In genomic region chr4:57957200-57958085, GRCm38 (mm10) we compare ENCODE assay signal across 8 mouse cellular contexts. TPM values are rescaled to one million over a fixed set of nuclear protein-coding genes. Genes with fewer than 3 reads are reported as not detected.
DNase-seq lines count a peak whose midpoint lies in the region; ATAC-seq and TF ChIP-seq lines count a peak whose summit lies in the region.

No protein-coding gene starts in this region.

- H3K27ac ChIP-seq in kidney, adult 2 months (ENCODE audit: insufficient read depth, low read depth, low read length) = peak overlapping the region; percentile 100
- peak overlapping the region; percentile 98 for H3K27ac ChIP-seq in MEL (ENCODE audit: control insufficient read depth, low read depth, low read length)
- 0 out of 2 replicates have a peak overlapping the region, but pooled peaks have one; percentile 81 for H3K27ac ChIP-seq in limb, embryonic 11.5 days (replicated peaks; ENCODE audit: low read depth, low read length)
- peak overlapping the region; percentile 83; the same call in 1 of the 2 replicates for H3K27ac ChIP-seq in olfactory bulb, adult 2 months (ENCODE audit: insufficient read depth, low read depth, low read length)

- peaks cover 17% of the 10 kb centered on the region for H3K4me1 ChIP-seq in kidney, adult 2 months (ENCODE audit: control insufficient read depth, insufficient read depth, low read length)
- H3K4me1 ChIP-seq in MEL (ENCODE audit: control insufficient read depth in 1 of 2, insufficient read depth in 2 of 2, low read length in 2 of 2) = peaks cover 3 to 15% of the 10 kb centered on the region in 2 experiments
- H3K4me1 ChIP-seq in erythroblast, embryonic 14.5 days (ENCODE audit: control insufficient read depth) = peaks cover 48% of the 10 kb centered on the region
- H3K4me1 ChIP-seq in limb, embryonic 11.5 days (ENCODE audit: control insufficient read depth, insufficient read depth, low read length) = peaks cover 16% of the 10 kb centered on the region
- peaks cover 12% of the 10 kb centered on the region for H3K4me1 ChIP-seq in olfactory bulb, adult 2 months (ENCODE audit: control insufficient read depth, insufficient read depth, low read length)

- no peak for TF ChIP-seq EP300 in MEL (IDR thresholded peaks at IDR 0.05; ENCODE audit: low read depth in 1 of 2, low read length in 2 of 2)

- peak overlapping the region; percentile 68 for H3K4me3 ChIP-seq in kidney, adult 2 months (ENCODE audit: insufficient read depth, low read depth, low read length)
- peak overlapping the region; percentile 62 to 77 for H3K4me3 ChIP-seq in MEL (ENCODE audit: control insufficient read depth in 1 of 2, insufficient read depth in 1 of 2, low read depth in 2 of 2, low read length in 2 of 2)
- peak overlapping the region; percentile 89 for H3K4me3 ChIP-seq in erythroblast, embryonic 14.5 days (replicated peaks)
- peak overlapping the region; percentile 71 for H3K4me3 ChIP-seq in limb, embryonic 11.5 days (ENCODE audit: low read depth, low read length)
- H3K4me3 ChIP-seq in olfactory bulb, adult 2 months (ENCODE audit: insufficient read depth, low read depth, low read length) = no peak overlapping the region

- peaks cover 35% of the 10 kb centered on the region for H3K79me2 ChIP-seq in MEL (ENCODE audit: control insufficient read depth, insufficient read depth, low read length, poor library complexity)

- H3K9me3 ChIP-seq in MEL (replicated peaks; ENCODE audit: insufficient read depth, low read length) = no peaks in the 10 kb centered on the region
- no peaks in the 10 kb centered on the region for H3K9me3 ChIP-seq in erythroblast, embryonic 14.5 days (ENCODE audit: control insufficient read depth, low read length)
- no peaks in the 10 kb centered on the region for H3K9me3 ChIP-seq in limb, embryonic 11.5 days (ENCODE audit: control insufficient read depth, low read length)

- no peaks in the 10 kb centered on the region for H3K36me3 ChIP-seq in kidney, adult 2 months (ENCODE audit: control insufficient read depth, insufficient read depth, low read length)
- H3K36me3 ChIP-seq in MEL (ENCODE audit: control insufficient read depth in 1 of 2, insufficient read depth in 2 of 2, low read length in 2 of 2) = peaks cover 3 to 16% of the 10 kb centered on the region in 2 experiments; a peak in 3 of 4 replicates
- peaks cover 13% of the 10 kb centered on the region for H3K36me3 ChIP-seq in erythroblast, embryonic 14.5 days (ENCODE audit: control insufficient read depth)
- H3K36me3 ChIP-seq in limb, embryonic 11.5 days (ENCODE audit: control insufficient read depth, insufficient read depth, low read length) = no peaks in the 10 kb centered on the region

- no peaks in the 10 kb centered on the region for H3K27me3 ChIP-seq in kidney, adult 2 months (replicated peaks; ENCODE audit: control insufficient read depth, insufficient read depth, low read length)
- H3K27me3 ChIP-seq in MEL (ENCODE audit: control insufficient read depth in 1 of 2, insufficient read depth in 2 of 2, low read length in 2 of 2) = no peaks in the 10 kb centered on the region
- H3K27me3 ChIP-seq in erythroblast, embryonic 14.5 days (ENCODE audit: control insufficient read depth) = peaks cover 5% of the 10 kb centered on the region
- no peaks in the 10 kb centered on the region for H3K27me3 ChIP-seq in limb, embryonic 11.5 days (ENCODE audit: control insufficient read depth, insufficient read depth, low read length)

- no peak for DNase-seq in kidney, adult 2 months
- no peak for DNase-seq in kidney, postnatal 25 days
- DNase-seq in MEL (ENCODE audit: low read depth, low spot score) = peak; percentile 70
- DNase-seq in limb, embryonic 11.5 days (ENCODE audit: low spot score) = no peak
- no peak for DNase-seq in right cerebral cortex, postnatal 25 days

- no peak for TF ChIP-seq POLR2A in kidney, adult 2 months (IDR thresholded peaks at IDR 0.05; ENCODE audit: low read depth, low read length)
- TF ChIP-seq POLR2A in MEL (IDR thresholded peaks at IDR 0.05; ENCODE audit: control insufficient read depth in 1 of 2, insufficient read depth in 1 of 2, low read depth in 1 of 2, low read length in 2 of 2, poor library complexity in 1 of 2) = 0 out of 4 replicates have a peak, but pooled peaks of 1 of the 2 experiments have one; percentile 27
- no peak for TF ChIP-seq POLR2A in olfactory bulb, adult 2 months (IDR thresholded peaks at IDR 0.05; ENCODE audit: insufficient read depth, low read depth, low read length)

- H3K9ac ChIP-seq in MEL (ENCODE audit: control insufficient read depth, low read depth, low read length, poor library complexity, severe bottlenecking) = peak overlapping the region; percentile 88
- peak overlapping the region; percentile 1 for H3K9ac ChIP-seq in limb, embryonic 11.5 days (ENCODE audit: low read length)

- no peak for TF ChIP-seq CTCF in kidney, adult 2 months (conservative IDR thresholded peaks at IDR 0.05; ENCODE audit: insufficient read depth, insufficient read length, low read depth, low read length)
- no peak for TF ChIP-seq CTCF in MEL (IDR thresholded peaks at IDR 0.05 in 2 of 3, conservative IDR thresholded peaks at IDR 0.05 in 1 of 3; ENCODE audit: control insufficient read depth in 1 of 3, insufficient read depth in 1 of 3, low read depth in 2 of 3, low read length in 3 of 3, poor library complexity in 1 of 3, severe bottlenecking in 1 of 3)
- TF ChIP-seq CTCF in olfactory bulb, adult 2 months (IDR thresholded peaks at IDR 0.05; ENCODE audit: insufficient read depth, low read depth, low read length) = no peak

- H3K4me2 ChIP-seq in limb, embryonic 11.5 days (ENCODE audit: low read depth, severe bottlenecking) = peak overlapping the region; percentile 41

- WGBS in kidney, adult 2 months = 50% methylated on average over 11 of the region's 11 CpGs
- 49% methylated on average over 11 of the region's 11 CpGs for WGBS in limb, embryonic 11.5 days
- 48% methylated on average over 11 of the region's 11 CpGs for WGBS in olfactory bulb, adult 2 months

- no peak for TF ChIP-seq RAD21 in MEL (IDR thresholded peaks at IDR 0.05; ENCODE audit: low read depth, low read length)

- no peak for ATAC-seq in limb, embryonic 11.5 days (ENCODE audit: insufficient number of reproducible peaks, low FRiP score, low TSS enrichment, low read depth)
- no peak for ATAC-seq in frontal cortex, adult (ENCODE audit: low TSS enrichment)

TF ChIP-seq in MEL, 35 proteins besides CTCF, POLR2A, EP300 and RAD21:
- TF ChIP-seq GATA1 (IDR thresholded peaks at IDR 0.05; ENCODE audit: low read depth, low read length) (0 out of 2 replicates have a peak, but pooled peaks have one; percentile 23), CHD1 (IDR thresholded peaks at IDR 0.05; ENCODE audit: low read depth, low read length) (peak; percentile 44), MYC (IDR thresholded peaks at IDR 0.05; ENCODE audit: low read depth, low read length) (no peak)
TF ChIP-seq in MEL: peak in this region for 2.

RNA-seq across cellular contexts. Expression of gene Txn1, which starts 1.2 kb away (rescaled TPM):
- polyA plus RNA-seq in kidney, adult 2 months (2012; rRNA removed) = 296 and 377 TPM in 2 replicates
- 366 and 487 TPM in 2 replicates for total RNA-seq in MEL (2012; rRNA removed)
- polyA plus RNA-seq in MEL (2012; ENCODE audit: insufficient read depth in 1 of 2, insufficient read length in 2 of 2, low read depth in 1 of 2, low replicate concordance in 2 of 2, missing spikeins in 1 of 2) = 100 to 1,000 TPM in 1 of 2 experiments, not detected in 1; 395 TPM
- polyA plus RNA-seq in erythroblast, embryonic 14.5 days (2012) = 2.1 and 2.8 TPM in 2 replicates
- polyA plus RNA-seq in limb, embryonic 11.5 days (2014; fragmentation: Nextera tagmentation; extraction: Ambion mirVana) = 451 and 453 TPM in 2 replicates
- not detected in 2 replicates for polyA plus RNA-seq in olfactory bulb, adult 2 months (2012; ENCODE audit: insufficient read depth, insufficient read length, low replicate concordance, missing spikeins)

RNA-seq across cellular contexts. Expression of gene D630039A03Rik, which starts 41.3 kb away (rescaled TPM):
- polyA plus RNA-seq in kidney, adult 2 months (2012; rRNA removed) = 17.8 and 19.8 TPM in 2 replicates
- not detected in 2 replicates for total RNA-seq in MEL (2012; rRNA removed)
- not detected for polyA plus RNA-seq in MEL (2012; ENCODE audit: insufficient read depth in 1 of 2, insufficient read length in 2 of 2, low read depth in 1 of 2, low replicate concordance in 2 of 2, missing spikeins in 1 of 2)
- polyA plus RNA-seq in erythroblast, embryonic 14.5 days (2012) = not detected in 2 replicates
- 0.17 and 0.23 TPM in 2 replicates for polyA plus RNA-seq in limb, embryonic 11.5 days (2014; fragmentation: Nextera tagmentation; extraction: Ambion mirVana)
- not detected in 2 replicates for polyA plus RNA-seq in olfactory bulb, adult 2 months (2012; ENCODE audit: insufficient read depth, insufficient read length, low replicate concordance, missing spikeins)

RNA-seq across cellular contexts. Expression of gene Txndc8, which starts 51.5 kb away (rescaled TPM):
- polyA plus RNA-seq in kidney, adult 2 months (2012; rRNA removed) = not detected in 2 replicates
- total RNA-seq in MEL (2012; rRNA removed) = not detected in 2 replicates
- not detected for polyA plus RNA-seq in MEL (2012; ENCODE audit: insufficient read depth in 1 of 2, insufficient read length in 2 of 2, low read depth in 1 of 2, low replicate concordance in 2 of 2, missing spikeins in 1 of 2)
- not detected in 2 replicates for polyA plus RNA-seq in erythroblast, embryonic 14.5 days (2012)
- polyA plus RNA-seq in limb, embryonic 11.5 days (2014; fragmentation: Nextera tagmentation; extraction: Ambion mirVana) = not detected in 2 replicates
- polyA plus RNA-seq in olfactory bulb, adult 2 months (2012; ENCODE audit: insufficient read depth, insufficient read length, low replicate concordance, missing spikeins) = not detected in 2 replicates

Comparison
In these comparisons a context has a peak if more than half of its experiments do, and no peak if none do; other contexts are left out.
1. RNA of gene D630039A03Rik, which starts 41.3 kb away (polyA plus RNA-seq): 17.8 to 19.8 TPM in kidney, adult 2 months; 0.17 to 0.23 TPM in limb, embryonic 11.5 days, not detected in MEL, not detected in erythroblast, embryonic 14.5 days and not detected in olfactory bulb, adult 2 months; every median in the first group is over 10 times any median in the second.
2. Peak in every context shown above with its lines, with median percentiles within 50 percentile points of each other: H3K27ac ChIP-seq.